In the genomic region with DNA sequence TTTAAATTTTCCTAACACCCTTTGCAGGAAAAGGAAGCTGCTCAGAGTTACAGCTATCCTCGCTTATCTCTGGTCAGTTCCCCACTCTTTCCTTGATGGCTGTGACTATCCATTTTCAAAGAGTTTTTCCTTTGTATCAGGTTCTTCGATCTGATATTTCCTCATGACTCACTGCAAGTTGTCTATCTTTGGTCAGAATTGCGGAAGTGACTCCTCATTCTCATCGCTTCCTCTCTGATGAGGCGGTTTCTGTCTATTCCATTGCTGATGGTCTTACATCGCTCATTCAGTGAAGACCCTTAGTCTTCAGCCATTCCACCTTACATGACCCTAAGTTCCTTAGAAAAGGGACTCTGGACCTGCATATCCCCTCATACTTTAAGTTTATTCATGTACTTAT, we compare ENCODE assay signal across 15 mouse cellular contexts.
"Had no signal": no experiment of that assay in that cellular context is flagged by ENCODE, and none has a peak within 500 bp of the region (broad histone marks: within the 10 kb centered on the region; RNA-seq: fewer than 3 reads in every experiment).

No protein-coding gene starts in this region.

- H3K4me2 ChIP-seq: liver, embryonic 13.5 days; lung, embryonic 14.5 days; midbrain, embryonic 12.5 days; midbrain, embryonic 15.5 days had no signal

- H3K4me3 ChIP-seq: layer of hippocampus, adult 2 months; liver, embryonic 13.5 days; midbrain, embryonic 12.5 days; midbrain, embryonic 15.5 days had no signal

- H3K4me1 ChIP-seq: liver, embryonic 13.5 days; midbrain, embryonic 12.5 days; midbrain, embryonic 15.5 days had no signal

- DNase-seq: kidney, adult 18-20 months; kidney, adult 9 months; kidney, postnatal 14 days; layer of hippocampus, adult 9-11 months; liver, embryonic 13.5 days; lung, embryonic 14.5 days; lung, postnatal 36 days; right cerebral cortex, postnatal 25 days; spleen, adult 18-20 months; thymus, adult 18-20 months; thymus, postnatal 36 days had no signal

- H3K27ac ChIP-seq: layer of hippocampus, adult 2 months; liver, embryonic 13.5 days; midbrain, embryonic 12.5 days; midbrain, embryonic 15.5 days had no signal

- H3K9me3 ChIP-seq: liver, embryonic 13.5 days; midbrain, embryonic 12.5 days; midbrain, embryonic 15.5 days had no signal

- ATAC-seq: lung, postnatal 0 days; midbrain, embryonic 15.5 days had no signal

- H3K36me3 ChIP-seq: liver, embryonic 13.5 days; midbrain, embryonic 12.5 days; midbrain, embryonic 15.5 days had no signal

- H3K27me3 ChIP-seq: liver, embryonic 13.5 days; midbrain, embryonic 12.5 days; midbrain, embryonic 15.5 days had no signal

- H3K9ac ChIP-seq: liver, embryonic 13.5 days; lung, embryonic 14.5 days; midbrain, embryonic 12.5 days; midbrain, embryonic 15.5 days had no signal
